Mouse (Mus musculus): Measurements from ENCODE around the gene Spata7.
"Not testable (repeated sequence)": the region's sequence is repeated elsewhere in the genome, so short reads cannot be mapped to it uniquely, and the experiment has no call there.

Spata7 gene

DNA sequence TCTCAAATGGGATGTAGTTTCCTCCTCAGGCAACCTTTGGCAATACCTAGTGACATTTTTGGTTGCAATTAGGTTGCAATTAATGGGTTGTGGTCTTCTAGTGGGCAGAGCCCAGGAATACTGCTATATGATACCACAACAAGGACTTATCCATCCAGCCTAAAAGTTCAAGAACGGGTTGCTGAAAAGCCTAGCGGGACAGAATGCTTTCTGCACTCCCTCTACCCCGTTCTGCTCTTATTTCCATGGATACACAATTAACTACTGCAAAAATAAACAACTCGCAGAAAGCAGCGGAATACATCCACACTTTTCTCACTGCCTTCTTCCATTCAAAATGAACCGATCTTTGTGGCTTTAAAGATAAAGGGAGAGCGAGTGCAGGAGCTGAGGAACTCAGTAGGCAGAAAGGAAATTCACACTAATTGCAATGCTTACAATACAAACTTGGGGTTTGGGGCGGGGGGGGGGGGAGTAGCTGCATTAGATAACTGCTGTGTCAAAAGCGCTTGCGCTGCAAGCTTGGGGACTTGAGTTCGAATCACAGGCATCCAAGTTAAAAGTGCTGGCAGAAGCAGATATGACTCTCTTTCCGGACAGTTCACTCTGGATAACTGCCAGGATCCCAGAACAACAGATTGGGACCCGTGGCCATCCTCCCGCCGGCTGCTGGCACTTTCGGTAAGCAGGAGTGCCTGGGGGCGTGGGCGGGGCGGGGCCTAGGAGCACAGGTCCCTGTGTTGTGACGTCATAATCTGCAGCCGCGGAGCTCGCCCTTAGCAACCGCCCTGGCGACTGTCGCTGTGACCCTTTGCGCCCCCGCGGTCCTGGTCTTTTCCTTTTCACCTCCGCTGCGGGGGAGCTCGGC is at the start of gene Spata7:
Gene Spata7 (plus strand): TSS at position 766 of the 868 bp plus-strand sequence.
- peak; percentile 59 for DNase-seq (ENCODE audit: low spot score)

DNA sequence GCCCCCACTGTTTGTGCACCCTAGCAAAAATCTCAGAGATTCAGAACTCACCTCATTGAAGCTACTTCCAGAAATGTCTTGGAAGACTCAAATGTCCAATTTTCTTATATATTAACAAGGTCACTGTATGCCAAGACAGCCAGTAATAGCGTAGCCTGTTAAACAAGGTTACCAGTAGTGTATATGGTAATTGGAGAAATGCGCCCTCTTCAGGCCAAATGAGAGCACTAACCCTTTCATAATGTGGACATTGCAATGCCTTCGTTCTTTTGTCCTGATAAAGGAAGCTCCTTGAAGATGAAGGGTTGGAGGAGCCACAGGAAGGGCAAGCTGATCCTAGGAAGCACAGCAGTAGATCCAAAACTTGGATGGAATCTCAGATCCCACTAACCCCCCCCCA is 42.7 kb upstream of the Spata7 start:
- DNase-seq (ENCODE audit: low spot score), result no peak

DNA sequence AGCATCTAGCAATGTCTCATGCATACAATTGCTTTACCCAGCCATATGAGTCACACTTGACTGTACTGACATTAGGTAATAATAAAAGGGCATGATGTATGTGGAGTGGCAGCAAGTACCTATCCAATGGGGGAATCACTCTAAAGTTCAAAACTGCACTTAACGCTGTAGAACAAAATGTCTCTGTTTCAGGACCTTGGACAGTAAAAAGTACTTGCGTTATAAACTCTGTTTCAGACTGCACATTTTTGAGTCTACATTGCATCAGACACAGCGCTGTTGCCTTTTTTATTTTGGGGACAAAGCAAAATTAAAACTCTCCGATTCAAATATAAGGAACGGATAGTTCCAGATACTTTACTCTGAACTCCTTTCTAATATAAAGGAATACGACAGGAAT is 39.4 kb upstream of the Spata7 start:
- DNase-seq (ENCODE audit: low spot score), result no peak

DNA sequence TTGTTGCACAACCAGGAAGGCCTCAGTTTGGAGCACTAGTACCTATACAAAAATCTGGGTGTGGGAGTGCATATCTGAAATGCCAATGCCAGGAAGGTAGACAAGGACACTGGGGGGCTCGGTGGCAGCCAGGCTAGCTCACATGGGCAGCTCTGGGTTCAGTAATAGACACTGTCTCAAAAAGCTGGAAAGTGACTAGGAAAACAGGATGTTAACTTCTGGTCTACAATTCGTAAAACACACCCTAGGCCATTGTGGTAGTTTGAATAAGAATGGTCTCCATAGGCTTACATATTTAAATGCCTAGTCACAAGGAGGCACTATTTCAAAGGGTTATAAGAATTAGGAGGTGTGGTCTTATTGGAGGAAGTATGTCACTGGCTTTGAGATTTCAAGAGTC is 36.9 kb upstream of the Spata7 start:
- no peak for DNase-seq (ENCODE audit: low spot score)

DNA sequence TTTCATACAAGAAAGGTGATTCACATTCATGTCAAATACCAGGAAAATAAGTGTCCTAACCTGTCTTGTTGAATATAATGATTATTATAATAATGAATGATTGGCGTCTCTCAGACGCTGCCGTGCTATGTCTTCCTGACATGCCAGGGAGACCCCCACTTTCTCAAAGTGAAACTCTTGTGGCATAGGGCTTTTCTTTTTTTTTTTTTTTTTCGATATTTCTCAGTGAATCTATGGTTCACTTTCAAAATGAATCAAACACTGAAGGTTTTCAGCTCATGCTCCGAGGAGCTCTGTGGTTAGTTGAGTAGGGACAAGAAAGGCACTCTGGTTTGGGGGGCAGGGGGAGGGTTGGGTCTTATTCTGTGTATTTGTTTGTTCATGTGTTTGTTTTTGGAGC is 27.1 kb upstream of the Spata7 start:
- no peak for DNase-seq (ENCODE audit: low spot score)

DNA sequence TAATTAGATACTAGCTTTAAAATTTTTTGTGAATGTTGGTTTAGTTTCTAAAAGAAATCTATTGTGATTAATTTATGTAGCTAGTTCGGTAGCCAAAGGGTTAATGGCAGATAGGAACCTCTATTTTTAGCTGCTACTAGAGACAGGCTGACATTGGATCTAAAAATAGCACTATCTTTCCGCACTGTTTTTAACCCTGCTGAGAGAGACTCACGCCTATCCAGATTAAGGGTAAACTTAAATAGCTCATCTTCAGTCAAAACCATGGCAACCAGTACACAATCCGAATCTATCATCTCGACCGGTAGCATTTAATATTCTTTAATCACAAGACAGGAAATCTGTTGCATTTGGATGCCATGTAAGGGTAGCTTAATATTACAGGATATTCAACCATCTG is 25.8 kb upstream of the Spata7 start:
- DNase-seq (ENCODE audit: low spot score), result no peak

DNA sequence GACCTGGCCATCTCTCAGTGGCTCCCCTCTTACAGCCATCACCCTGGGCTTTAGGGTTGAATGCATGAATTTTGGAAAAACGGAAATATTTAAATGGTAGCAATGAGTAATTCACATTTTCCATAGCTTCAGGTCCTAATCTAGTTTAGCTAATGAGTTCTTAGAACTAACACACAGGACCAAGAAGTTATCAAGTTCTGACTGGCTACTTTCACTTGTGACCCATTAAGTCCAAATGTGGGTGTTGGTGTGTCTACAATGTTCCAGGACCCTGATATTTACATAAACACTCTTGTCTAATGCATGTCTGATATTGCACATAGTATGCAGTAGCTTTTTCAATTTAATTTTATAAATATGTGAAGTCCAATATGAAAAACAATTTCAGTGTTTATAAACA is 22.7 kb upstream of the Spata7 start:
- no peak for DNase-seq (ENCODE audit: low spot score)

DNA sequence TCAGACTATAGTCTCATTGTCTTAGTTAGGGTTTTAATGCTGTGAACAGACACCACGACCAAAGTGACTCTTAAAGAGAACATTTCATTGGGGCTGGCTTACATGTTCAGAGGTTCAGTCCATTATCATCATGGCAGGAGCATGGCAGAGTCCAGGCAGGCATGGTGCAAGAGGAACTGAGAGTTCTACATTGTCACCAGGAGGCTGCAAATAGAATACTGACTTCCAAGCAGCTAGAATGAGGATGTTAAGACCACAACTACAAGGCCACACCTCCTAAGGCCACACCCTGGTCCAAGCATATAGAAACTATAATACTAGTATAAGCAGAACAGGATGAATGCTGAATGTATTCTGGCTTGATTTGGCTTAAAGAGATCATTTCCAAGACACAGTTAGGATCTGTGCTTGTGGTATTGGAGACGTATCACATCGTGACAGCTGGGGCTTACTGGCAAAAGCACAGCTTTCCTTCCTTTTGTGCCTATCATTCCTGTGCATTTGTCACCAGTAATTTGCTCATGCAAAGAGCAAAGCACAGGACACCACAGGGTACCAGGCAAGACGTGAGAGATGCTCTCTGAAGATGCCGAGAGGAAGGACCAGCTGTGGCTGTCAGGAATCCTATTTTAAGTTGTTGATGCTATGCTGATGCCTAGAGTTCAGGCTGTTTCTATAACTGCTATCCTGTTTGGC is 21.2 kb upstream of the Spata7 start:
- no peak for DNase-seq (ENCODE audit: low spot score)

DNA sequence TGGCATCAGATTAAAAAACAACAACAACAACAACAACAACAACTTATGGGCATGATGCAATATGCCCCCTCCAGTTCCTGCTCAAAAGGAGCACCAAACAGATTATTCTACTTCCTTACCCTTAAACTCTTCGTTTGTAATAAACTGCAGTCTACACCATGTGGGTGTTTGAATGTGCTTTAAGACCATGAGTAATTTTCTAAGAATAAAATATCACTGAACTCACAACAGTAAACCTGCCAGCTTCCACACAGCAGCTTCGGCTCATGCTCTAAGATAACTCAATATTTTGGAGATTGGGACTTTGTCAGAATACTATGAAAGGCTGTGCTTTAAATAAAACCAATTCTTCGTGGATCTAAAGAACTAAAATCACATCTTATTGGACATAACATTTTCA is 17.6 kb upstream of the Spata7 start:
- DNase-seq (ENCODE audit: low spot score), result no peak

DNA sequence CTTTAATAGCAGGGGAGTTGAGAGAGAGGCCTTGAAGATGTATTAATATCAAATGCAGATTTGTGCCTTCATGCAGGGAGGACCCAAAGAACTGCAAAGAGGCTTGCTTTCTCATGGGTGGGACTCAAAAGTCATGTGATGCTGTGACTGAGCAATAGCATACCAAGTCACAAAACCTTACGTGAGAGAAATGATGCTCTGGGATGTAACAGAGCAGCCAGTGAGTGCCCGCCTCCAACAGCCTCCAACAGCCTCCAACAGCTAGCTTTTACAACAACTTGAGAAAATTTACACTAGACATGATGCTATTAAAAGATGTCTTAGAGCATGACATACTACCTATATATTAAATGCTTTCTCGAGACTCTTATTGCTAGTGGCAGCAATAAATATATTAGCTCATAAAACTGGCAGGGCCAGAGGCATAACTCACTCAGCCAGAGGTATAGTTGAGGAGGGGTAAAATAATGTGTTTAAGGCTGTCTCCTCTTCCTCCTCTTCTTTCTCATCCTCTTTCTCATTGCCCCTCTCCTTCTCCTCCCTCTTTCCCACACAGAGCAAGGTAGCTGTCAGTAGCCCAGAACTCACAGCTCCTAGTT is 12.9 kb upstream of the Spata7 start:
- DNase-seq (ENCODE audit: low spot score), result no peak

DNA sequence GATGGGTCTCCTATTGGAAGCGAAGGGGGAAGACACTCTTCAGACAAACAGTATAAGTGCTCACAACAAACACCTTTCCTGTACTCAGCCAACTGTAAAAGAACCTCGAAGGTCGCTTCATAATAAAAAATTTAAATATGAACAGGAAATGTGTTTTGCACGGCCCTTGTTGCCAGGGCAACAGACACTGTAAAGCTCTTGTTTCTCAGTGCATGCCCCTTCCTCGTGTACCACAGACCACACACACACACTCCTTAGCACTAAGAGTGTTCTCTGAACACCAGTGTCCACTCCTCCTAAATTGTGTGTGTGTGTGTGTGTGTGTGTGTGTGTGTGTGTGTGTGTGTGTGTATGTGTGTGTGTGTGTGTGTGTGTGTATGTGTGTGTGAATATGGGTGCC is 12.2 kb upstream of the Spata7 start:
- DNase-seq (ENCODE audit: low spot score), result no peak

DNA sequence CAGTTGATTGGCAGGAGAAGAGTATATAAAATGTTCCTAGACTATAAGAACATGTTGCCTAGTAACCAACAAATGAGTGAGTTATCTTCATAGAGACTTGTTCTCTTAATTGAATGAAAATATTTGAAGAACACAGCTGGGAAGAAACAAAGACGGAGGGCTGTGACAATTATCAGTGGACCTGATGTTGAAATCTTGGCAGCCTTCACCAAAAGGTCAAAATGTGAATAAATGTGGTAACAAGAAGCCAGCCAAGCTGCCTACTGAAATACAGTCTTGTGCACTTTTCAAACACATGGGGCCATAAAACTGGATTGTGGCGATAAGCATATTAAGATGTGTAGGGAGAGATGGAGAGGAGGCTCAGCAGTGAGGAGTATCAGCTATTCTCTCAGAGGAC is 8.5 kb upstream of the Spata7 start:
- no peak for DNase-seq (ENCODE audit: low spot score)

DNA sequence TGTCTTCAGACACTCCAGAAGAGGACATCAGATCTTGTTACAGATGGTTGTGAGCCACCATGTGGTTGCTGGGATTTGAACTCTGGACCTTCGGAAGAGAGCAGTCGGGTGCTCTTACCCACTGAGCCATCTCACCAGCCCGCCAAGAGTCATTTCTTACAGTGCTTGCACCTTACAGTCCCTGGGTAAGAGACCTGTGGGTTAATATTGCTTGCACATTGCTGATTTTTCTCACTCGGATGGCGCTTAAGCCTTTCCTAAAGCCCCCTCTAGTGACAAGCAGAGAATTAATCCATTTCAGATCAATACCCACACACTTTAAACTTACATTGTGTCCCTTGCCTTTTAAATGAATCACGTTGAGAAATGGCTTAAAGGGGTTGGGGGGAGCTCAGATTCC is 7.0 kb upstream of the Spata7 start:
- not testable (repeated sequence) for DNase-seq (ENCODE audit: low spot score)

DNA sequence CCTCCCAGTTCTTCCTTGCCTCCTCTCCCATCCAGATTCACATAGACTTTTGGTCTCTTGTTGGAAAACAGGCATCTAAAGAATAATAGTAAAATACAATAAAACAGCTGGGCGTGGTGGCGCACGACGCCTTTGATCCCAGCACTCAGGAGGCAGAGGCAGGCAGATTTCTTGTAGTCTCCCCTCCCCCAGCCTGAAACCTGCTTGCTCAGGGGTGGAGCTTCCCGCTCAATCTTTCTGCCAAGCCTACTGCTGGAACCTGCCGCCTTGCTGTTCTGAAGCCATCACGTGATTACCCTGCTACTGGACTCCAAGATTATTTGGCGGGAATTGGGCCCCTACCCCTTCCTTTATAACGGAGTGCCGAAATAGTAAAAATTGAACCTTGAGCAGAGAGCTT is 4.7 kb upstream of the Spata7 start:
- DNase-seq (ENCODE audit: low spot score), result not testable (repeated sequence)

DNA sequence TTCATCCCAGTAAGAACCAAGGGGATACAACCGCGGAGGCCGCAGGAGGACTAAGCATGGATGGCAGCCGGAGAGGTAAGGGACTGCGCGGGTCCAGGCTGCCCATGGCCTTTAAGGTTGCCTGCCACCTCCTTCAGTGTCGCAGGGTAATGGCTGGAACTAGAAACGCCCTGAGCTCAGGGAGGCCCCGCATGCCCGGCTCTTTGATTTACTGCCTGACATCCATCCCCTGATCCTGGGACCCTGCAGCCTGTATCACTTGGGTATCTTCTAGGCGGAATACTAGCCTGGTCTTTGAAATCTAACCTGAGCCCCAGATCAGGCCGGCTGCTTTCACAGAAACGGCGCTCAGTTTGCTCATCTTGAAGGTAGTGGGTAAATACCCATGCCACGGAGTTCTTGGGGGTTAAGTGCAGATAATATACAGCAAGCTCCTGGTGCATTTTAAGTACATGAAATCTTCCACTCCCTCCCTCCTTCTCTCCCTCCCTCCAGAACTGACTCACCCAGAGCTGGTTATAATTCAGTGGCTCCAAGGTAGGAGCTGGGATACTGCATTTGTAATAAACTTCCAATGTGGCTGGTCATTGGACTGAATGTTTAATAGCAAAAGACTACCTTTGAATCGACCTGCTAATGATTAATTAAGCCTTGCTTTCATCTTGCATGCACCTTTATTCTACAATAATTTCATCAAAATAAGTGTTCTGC is 458 bp downstream of the Spata7 start:
- DNase-seq (ENCODE audit: low spot score), result no peak

DNA sequence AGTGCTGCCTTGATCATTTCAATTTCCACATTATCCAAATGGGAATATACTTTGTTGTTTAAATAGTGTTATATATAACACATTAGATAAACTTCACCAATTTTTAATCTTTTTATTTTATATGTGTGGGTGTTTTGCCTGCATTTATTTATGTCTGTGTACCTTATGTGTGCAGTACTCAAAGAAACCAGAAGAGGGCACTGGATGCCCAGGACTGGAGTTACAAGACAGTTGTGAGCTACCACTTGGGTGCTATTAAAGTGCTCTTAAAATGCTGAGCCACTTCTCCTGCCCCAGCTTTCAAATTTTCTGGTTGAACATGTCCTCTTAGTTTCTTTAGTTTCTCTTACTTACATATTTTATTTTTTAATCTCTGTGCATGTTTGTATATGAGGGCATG is 16.9 kb downstream of the Spata7 start:
- no peak for DNase-seq (ENCODE audit: low spot score)

DNA sequence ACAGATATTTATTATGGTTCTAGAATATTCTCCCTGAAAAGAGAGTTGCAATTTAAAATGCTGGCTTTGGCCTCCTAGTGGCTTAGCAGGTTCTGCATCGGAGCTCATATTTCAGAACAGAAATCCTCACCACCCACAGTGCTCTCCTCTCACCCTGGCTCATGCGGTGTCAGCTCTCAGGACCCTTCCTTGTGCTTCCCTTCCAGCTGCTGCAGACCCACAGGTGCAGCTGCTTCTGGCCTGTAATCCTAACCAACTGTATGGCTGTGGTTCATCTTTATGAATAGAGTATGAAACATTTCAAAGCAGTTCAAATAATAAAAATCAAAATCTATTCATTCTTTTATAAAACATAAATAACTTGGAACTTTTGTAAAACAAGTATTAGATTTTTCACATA is 28.9 kb downstream of the Spata7 start:
- no peak for DNase-seq (ENCODE audit: low spot score)

DNA sequence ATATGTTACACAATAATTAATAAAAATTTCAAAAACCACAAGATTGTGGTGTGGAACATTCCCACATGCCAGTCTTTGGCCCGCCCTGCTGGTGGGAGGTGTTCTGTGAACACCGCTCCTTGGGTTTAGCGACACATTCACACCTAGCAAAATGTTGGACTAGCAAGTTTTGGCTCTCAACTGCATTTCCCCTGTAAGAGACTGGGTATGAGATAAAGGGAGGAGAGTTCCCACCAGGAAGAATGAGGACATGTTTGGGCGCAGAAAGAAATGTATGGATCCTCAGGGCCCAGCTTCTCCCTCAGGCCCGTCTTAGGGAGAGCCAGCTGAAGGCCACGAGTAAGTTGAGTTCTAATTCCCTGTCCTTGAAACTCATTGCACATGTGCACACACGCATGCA is 34.7 kb downstream of the Spata7 start:
- no peak for DNase-seq (ENCODE audit: low spot score)

DNA sequence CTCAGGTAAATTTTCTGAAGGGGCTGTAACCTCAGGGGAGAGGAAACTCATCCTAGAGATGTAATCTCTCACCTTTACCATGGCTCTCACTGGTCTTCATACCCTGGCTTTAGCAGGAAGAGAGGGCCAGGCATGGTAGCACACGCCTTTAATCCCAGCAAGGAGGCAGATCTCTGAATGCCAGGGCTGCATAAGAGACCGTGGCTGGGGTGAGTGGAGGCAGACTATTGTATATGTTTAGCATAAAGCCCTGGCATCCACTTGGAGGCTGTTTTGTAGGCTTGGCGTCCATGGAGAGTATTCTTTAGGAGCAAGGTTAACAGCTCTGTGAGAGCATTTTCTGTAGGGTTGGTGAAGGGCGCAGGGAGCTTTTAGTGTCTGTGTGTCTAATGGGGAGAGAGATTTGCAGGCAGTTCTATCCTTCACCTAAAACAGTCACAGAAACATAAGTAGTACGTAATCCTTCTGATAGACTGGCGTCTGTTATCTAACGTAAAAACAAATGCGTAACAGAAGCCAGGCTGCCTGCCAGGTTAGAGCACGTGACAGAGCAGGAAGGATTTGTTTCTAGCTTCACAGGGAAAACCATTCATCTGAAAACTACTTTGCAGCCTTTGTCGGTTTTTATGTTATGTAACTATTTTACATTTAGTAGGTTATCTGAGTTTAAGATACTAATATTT is 40.3 kb downstream of the Spata7 start:
- peak; percentile 65 for DNase-seq (ENCODE audit: low spot score)

DNA sequence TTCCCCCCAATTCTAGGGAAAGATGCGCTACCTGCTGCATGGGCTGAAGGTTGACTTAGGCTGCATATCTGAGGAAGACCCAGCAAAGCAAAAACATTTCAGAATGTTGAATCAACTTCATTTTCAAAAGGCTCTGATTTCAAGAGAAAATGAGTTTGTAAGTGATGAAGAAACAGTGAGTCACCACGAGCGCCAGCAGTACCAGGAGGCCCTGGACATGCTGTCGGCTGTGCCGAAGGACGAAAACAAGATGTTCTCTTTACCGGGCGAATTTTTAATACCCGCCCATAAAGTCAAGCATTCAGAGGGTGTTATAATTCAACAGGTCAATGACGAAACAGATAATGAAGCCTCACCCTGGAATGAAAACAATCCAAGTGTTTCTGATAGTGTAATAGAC is 41.1 kb downstream of the Spata7 start:
- DNase-seq (ENCODE audit: low spot score), result no peak

DNA sequence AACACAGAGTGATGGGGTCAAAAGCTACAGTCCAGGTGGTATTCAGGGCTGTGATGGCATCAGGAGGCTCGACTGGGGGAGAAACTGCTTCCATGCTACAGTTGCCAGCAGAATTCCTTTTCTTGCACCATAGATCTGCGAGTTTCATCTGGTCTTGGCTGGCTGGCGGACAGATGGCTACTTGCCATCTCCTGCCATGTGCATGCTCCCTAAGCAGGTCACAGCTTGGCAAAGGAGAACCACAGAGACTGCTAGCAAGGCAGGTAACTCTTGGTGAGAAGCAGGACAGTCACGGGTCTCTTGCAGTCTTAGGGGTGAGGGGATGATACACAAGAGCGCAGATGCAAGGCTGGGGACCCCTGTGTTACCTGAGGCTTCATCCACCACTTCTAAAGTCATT is 41.9 kb downstream of the Spata7 start:
- DNase-seq (ENCODE audit: low spot score), result no peak

DNA sequence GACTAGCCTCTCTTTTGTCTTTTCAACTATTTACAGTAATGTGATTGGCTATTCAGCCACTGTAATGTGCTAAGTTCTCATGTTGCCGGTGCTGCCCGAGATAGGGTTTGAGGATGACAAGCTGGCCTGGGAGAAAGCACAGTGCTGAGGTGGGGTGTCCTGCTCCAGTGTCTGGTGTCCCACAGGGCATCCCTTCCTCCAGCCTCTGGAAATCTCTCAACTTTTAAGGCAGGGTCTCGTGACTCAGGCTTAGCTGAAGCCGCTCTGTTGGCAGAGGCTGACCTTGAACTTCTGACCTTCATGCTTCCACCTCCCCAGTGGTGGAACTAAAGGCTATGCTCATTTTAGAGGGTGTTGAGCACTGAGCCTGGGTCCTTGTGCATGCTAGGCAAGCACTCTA is 42.5 kb downstream of the Spata7 start:
- DNase-seq (ENCODE audit: low spot score), result no peak

Measured in layer of hippocampus, adult 9-10 months (tissue).